Mouse (Mus musculus) liver, postnatal 0 days (tissue): ENCODE results near the gene Gm10153.

ENCODE experiments used
- CTCF ChIP-seq: sonication (generic); IDR thresholded peaks from 2 replicates; pipeline ENCODE4 v1.5.1; 2016; ENCODE audit warnings: antibody characterized with exemption, low read depth
- EP300 ChIP-seq: IDR thresholded peaks from 2 replicates; pipeline ENCODE4 v1.6.1; 2016; ENCODE audit warnings: antibody characterized with exemption, low read depth, mild to moderate bottlenecking

DNA sequence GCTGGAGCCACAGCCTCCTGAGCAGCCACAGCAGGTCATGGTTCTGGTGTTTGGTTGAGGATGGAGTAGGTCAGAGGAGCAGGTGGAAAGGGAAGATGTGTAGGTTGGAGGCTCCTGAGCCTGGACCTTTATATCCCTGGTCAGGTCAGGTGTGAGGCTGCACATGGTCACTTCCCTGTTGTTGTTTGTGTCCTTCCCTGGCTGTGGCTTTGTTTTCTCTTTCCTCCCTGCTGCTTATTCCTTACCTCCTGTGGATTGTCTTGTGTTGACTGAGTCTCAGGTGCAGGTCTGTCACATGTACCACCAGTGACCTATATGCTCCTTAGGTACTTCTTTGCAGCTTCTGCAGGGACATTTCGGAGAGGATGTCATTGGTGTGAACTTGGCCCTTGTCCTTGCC lies 45.7 kb downstream of the Gm10153 start, which contains the start of gene Gm45337:
- no peak for TF ChIP-seq CTCF
- no peak for TF ChIP-seq EP300
